Mouse (Mus musculus) frontal cortex, postnatal 36 days (tissue): ENCODE results near the gene Zfp758.
"Not testable (repeated sequence)": the region's sequence is repeated elsewhere in the genome, so short reads cannot be mapped to it uniquely, and the experiment has no call there.

Experiments used
- DNase-seq, 2 experiments: peaks; one replicate each; pipeline ENCODE4 v3.0.0; 2022; ENCODE audit warnings: low spot score in 2 of 2

Zfp758 gene

DNA sequence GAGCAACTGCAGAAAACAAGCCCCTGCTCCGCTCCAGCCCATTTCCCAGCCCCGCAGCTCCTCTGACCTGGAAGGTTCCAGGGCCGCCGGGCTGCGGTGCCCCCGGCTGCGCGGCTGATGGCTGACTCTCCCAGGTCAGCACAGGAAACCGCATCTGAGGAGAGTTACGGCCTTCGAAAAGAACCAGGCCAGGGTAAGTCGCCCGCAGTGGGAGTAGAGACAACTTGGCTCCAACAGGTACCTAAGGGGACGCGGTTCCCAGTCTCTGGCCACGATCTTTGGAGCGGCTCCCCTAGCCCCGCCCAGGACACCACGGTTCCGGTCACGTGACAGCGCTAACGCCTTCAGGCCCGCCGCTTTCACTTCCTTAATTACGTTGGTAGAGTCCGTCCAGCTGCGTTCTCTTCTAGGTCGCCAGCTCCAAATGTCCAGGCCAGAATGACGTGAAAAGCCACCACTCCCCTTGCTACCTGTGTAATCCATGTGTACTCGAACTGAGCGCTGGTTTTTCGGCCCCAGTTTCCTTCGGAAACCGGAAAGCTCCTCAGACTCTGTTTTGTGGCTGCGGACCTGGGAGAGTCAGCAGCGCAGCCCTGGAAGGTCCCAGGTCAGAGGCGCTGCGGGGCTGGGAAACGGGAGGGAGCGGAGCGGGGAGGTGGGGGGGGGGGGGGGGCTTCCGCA lies at the start of gene Zfp758, which contains the start of gene Zfp944:
Gene Zfp758, plus strand, starts transcription at position 353 of the 681 bp plus-strand sequence.
Gene Zfp944, minus strand, starts transcription at position 300 of the 681 bp plus-strand sequence.
- DNase-seq: peak; percentile 41 to 54

DNA sequence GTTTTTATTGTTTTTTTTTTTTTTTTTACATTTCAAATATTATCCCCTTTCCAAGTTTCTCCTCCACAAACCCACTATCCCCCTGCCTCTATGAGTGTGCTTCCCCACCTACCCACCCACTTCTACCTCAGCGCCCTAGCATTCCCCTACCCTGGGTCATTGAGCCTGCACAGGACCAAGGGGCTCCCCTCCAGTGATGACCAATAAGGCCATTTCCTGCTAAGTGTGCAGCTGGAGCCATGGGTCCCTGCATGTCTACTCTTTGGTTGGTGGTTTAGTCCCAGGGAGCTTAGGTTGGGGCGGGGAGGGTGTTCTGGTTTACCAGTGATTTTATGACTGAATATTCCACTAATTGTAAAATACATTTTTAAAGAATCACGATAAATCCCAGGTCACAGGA lies 47.0 kb upstream of the Zfp758 start:
- DNase-seq: not testable (repeated sequence)

DNA sequence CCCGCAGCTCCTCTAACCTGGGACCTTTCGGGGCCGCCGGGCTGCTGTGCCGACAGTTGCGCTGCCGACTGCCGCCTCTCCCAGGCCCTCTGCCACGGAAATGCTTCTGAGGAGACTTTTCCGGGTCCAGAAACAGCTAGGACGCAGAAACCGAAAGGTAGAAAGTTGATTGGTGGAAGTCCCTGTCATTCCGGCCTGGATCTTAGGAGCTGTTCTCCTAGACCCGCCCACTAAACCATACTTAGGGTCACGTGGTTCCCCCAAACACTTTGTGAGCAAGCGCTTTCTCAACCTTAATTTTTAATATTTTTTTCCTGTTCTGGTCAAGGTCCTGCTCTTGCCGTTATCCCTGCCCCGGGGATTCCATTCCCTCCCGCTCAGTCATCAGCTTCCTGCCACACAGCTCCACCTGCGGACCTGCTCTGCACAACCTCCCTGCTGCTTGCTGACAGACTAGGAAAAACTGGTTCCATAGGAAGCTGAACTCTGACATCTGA lies 46.5 kb upstream of the Zfp758 start, which contains the start of gene CT030661.1:
Gene CT030661.1, minus strand, starts transcription at position 108 of the 497 bp plus-strand sequence.
- DNase-seq: peak; percentile 89 to 97

DNA sequence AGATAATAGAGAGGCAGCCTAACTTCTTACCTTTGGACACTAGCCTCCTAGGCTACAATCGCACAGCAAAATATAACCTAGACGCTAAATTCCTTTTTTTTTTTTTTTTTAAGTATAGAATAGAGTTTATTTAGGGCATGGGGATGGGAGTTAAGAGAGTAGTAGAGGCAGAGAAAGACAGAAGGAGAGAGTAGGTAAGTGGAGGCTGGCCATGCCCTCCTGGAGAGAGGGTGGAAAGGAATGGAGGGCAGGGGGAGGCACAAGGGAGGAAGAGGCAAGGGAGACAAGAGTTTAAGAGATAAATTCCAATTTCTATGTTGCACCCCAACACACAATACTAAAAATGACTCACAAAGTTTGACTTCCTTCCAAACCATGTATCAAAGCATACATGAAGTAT lies 46.0 kb upstream of the Zfp758 start:
- not testable (repeated sequence) for DNase-seq

DNA sequence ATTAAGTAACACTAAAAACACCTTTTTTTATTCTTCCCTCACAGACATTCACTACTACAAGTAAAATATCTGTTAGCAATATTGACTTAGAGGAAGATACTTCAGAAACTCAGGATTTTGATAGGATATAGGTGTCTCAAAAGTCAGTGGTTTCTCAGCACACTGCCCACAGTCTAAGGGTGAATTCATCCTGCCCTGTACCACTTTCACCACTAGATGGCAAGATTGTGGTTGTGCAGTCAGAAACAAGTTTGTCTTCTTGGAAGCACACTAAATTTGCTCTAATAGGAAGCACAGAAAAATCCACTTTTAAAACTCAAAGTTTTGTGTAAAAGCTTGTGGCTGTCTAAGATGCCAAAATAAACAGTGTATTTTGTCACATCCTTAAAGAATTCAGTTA lies 8.5 kb upstream of the Zfp758 start:
- DNase-seq: peak; percentile 19 to 51

DNA sequence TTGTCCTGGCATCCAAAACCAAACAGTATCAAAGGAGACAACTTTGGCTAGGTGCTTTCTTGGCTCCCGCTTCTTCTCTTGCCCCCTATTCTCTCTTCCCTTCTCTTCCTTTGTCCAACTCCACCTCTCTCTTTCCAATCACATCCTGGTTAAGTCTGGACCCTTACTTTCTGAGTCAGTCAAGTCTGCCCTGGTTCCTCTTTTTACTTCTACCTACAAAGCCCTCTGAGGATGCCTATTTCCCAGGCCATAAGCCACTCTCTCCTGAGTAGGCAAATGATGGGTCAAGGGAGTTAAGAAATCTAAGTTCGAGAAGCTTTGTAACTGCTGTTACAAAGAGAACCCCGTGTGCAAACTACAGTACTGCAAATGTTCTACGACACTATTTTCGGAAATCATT lies 681 bp upstream of the Zfp758 start:
- no peak for DNase-seq

DNA sequence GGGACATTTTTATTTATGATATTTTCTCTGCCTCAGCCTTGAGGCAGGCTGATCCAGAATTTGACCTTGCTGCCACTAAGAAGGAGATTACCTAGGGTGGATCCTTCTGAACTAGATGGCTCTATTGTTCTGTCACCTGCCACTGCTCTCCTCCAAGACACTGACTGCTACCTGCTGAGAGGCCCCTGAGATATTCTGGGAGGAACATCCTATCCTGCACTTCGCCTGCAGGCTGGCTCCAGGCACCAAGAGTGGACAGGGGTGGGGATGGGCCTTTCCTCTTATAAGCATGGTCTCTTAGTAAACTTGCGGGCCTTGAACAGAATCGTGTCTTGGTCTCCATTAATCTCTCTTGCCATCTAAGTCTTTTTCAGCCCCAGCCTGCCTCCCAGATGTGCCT lies 2.6 kb downstream of the Zfp758 start:
- no peak for DNase-seq

DNA sequence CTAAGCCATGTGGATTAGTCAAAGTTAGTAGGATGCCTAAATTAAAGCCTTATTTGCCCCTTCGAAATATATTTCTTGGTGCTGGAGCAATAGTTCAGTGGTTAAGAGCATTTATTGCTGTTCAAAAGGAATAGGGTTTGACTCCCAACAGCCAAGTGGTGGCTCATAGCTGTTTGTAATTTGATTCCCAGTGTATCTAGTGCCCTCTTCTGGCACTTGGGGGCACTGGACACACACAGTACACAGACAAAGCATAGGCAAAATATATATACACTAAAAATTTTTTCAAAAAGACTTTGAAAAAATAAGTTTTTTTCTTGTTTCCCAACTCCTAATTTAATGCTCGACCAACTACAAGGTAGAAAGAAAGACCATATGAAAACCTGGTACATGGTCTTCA lies 49.5 kb downstream of the Zfp758 start:
- DNase-seq: peak in 1 of 2 experiments; percentile 8

DNA sequence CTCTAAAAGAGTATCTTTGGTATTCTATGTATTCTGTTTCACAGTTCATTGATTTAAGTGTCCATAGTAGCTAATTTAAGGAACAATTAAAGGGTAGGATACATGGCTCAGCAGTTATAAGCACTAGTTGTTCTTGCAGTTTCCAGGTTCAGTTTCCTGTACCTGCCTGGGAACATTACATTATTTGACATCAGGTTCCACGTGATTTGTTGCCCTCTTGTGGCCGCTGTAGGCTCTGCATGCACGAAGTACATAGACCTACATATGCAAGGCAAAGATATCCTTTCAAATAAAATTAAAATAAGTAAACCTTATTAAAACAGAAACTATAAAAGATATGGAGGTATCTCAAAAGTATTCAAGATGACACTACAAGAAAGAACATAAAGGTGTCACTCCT lies 56.3 kb downstream of the Zfp758 start:
- peak; percentile 16 to 55 for DNase-seq

DNA sequence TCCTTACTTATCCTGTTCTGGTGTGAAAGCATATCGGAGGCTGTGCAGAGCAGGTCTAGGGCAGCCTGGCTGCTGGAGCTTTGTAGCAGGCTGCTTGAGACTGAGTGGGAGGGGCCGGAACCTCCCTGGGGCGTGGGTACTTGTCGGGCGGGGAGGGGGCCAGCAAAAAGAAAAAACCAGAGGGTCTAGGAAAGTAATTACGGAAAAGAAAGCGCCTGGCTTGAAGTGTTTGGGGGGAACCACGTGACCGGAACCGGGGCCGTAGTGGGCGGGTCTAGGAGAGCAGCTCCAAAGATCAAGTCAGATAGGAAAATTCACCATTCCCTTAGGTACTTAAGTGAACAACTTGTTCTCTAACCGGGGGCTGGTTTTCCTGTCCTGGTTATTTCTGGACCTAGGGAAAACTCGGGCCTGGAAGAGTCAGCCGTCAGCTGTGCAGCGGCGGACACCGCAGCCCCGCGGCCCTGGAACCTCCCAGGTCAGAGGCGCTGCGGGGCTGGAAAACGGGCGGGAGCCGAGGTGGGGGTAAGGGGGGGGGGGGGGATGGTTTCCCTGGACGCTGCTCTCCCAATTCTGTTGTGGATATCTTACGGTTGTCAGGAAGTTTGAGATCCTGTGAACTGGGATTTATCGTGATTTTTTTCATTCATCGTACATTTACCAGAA lies 62.8 kb downstream of the Zfp758 start, which contains the start of gene Zfp946:
Gene Zfp946, plus strand, starts transcription at position 271 of the 666 bp plus-strand sequence.
- DNase-seq: peak; percentile 69 to 75

DNA sequence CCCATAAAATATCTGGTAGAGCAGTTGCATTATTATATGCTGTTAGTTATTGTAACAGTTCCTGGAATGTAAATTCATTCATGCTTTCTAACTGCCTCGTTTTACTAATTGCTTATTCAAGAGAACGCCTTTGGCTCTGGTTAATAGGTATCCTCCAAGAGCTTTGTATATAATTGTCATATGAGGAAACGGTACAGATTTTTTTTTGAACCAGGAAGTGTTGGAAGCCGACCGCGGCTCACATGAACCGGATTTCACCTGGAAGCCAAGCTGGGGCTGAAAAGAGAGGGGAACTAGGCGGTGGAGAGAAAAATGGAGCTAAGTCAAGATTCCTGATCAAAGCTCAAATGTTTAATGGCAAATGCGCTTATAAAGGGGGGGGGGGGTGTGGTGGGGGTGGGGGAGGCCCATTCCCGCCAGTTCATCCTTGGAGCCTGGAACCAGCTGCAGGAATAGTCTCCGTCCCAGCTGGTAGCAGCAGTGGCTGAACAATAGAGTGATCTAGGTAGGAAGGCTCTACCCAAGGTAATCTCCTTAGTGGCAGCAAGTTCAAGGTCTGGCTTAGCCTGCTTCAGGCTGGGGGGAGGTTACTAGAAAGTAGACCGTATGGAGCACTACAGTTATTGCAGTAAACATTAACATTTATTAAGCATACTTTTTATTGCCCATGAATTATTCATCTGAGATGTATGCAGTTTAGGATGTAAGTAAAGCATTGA lies 63.5 kb downstream of the Zfp758 start:
- peak; percentile 1 to 6 for DNase-seq
